8 mouse cellular contexts compared by ENCODE assay signal in the genomic region with DNA sequence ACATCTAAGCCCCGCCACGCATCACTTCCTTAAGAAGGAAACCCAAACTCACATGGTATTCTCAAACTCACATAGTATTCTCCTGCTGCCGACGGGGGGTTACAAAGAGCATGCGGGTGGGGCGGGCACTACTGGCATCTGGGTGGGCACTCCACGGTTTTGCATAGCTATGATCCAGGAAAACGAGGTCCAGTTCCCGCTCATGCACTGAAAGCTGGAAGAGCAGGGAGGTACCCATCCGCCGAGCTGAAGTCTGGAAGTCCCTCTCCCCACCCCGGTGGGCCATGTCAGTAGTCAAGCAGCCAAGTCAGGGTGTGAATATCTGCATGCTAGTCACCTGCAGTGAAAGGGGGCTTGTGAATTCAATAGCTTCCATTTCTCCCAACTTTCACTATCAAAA. TPM values are rescaled to one million over a fixed set of nuclear protein-coding genes. Genes with fewer than 3 reads are reported as not detected.
A peak's percentile ranks its signal among the peaks of the same experiment; 100 is the strongest.
DNase-seq lines count a peak whose midpoint lies in the region; ATAC-seq and TF ChIP-seq lines count a peak whose summit lies in the region.

No protein-coding gene starts in this region.

- ATAC-seq in intestine, postnatal 0 days = no peak

- H3K27me3 ChIP-seq in thymus, adult 2 months (ENCODE audit: control insufficient read depth, insufficient read depth, low read length) = no peaks in the 10 kb centered on the region
- H3K27me3 ChIP-seq in intestine, postnatal 0 days (replicated peaks; ENCODE audit: control insufficient read depth, insufficient read depth, low read length) = no peaks in the 10 kb centered on the region
- H3K27me3 ChIP-seq in myocyte (ENCODE audit: control insufficient read depth, insufficient read depth, insufficient read length) = no peaks in the 10 kb centered on the region

- peak; percentile 16 for DNase-seq in cerebellum, adult 9-11 months
- no peak for DNase-seq in cerebellum, adult 9-10 months
- peak; percentile 4 for DNase-seq in thymus, adult 2 months
- no peak for DNase-seq in thymus, postnatal 10 days (ENCODE audit: low spot score in 2 of 2)
- DNase-seq in left cerebral cortex, postnatal 36 days (ENCODE audit: low spot score in 2 of 2) = no peak
- DNase-seq in layer of hippocampus, adult 9-10 months (ENCODE audit: low spot score) = no peak

- H3K27ac ChIP-seq in thymus, adult 2 months (ENCODE audit: control insufficient read depth, insufficient read depth, low read length) = no peak overlapping the region
- no peak overlapping the region; the same call in 1 of the 2 replicates for H3K27ac ChIP-seq in intestine, postnatal 0 days (ENCODE audit: low read depth, low read length)

- H3ac ChIP-seq in myocyte (ENCODE audit: control insufficient read depth, insufficient read length) = no peak overlapping the region

- 49% methylated on average over 12 of the region's 12 CpGs for WGBS in thymus, adult 2 months
- 43% methylated on average over 12 of the region's 12 CpGs for WGBS in intestine, postnatal 0 days

- no peak for TF ChIP-seq POLR2A in thymus, adult 2 months (IDR thresholded peaks at IDR 0.05; ENCODE audit: control insufficient read depth, extremely low read depth, insufficient read depth, low read length, poor library complexity)
- TF ChIP-seq POLR2A in myocyte (IDR thresholded peaks at IDR 0.05; ENCODE audit: insufficient read length, low read depth) = no peak

- intact Hi-C loops in left cerebral cortex, postnatal 36 days (cut with DNase I) = loop anchor here (2.0 to 5.0 kb wide), 3 partner anchors 75 to 145 kb away; partner anchors contain the start of genes Cnnm3 and Cnnm4

- peak overlapping the region; percentile 70; the same call in 1 of the 2 replicates for H3K4me3 ChIP-seq in thymus, adult 2 months (ENCODE audit: control insufficient read depth, insufficient read depth, low read length)
- H3K4me3 ChIP-seq in intestine, postnatal 0 days (ENCODE audit: low read depth, low read length) = peak overlapping the region; percentile 73
- H3K4me3 ChIP-seq in myocyte = peak overlapping the region; percentile 58

- 0 out of 2 replicates have a peak overlapping the region, but pooled peaks have one; percentile 84 for H3K9ac ChIP-seq in intestine, postnatal 0 days (ENCODE audit: low read depth, low read length)

- no peaks in the 10 kb centered on the region for H3K9me3 ChIP-seq in intestine, postnatal 0 days (ENCODE audit: control insufficient read depth)

- peaks cover 60% of the 10 kb centered on the region for H3K79me2 ChIP-seq in myocyte (ENCODE audit: control insufficient read depth, insufficient read depth)

- peaks cover 11% of the 10 kb centered on the region for H3K4me1 ChIP-seq in thymus, adult 2 months (replicated peaks; ENCODE audit: control insufficient read depth, insufficient read depth, low read length)
- peaks cover 5% of the 10 kb centered on the region; the same call in 1 of the 2 replicates for H3K4me1 ChIP-seq in intestine, postnatal 0 days (replicated peaks; ENCODE audit: control insufficient read depth, insufficient read depth, low read length)

- H3K4me2 ChIP-seq in intestine, postnatal 0 days (replicated peaks; ENCODE audit: low read depth) = peak overlapping the region; percentile 64
- H3K4me2 ChIP-seq in myocyte (ENCODE audit: low read depth) = peak overlapping the region; percentile 67

- peaks cover 23% of the 10 kb centered on the region for H3K36me3 ChIP-seq in thymus, adult 2 months (ENCODE audit: control insufficient read depth, insufficient read depth, low read length)
- peaks cover 29% of the 10 kb centered on the region for H3K36me3 ChIP-seq in intestine, postnatal 0 days (ENCODE audit: control insufficient read depth, insufficient read depth)
- H3K36me3 ChIP-seq in myocyte (ENCODE audit: control insufficient read depth, insufficient read depth) = peaks cover 17% of the 10 kb centered on the region

- no peak for TF ChIP-seq CTCF in thymus, adult 2 months (IDR thresholded peaks at IDR 0.05; ENCODE audit: borderline replicate concordance, control insufficient read depth, extremely low read depth, insufficient read depth, low read length, poor library complexity)
- TF ChIP-seq CTCF in intestine, postnatal 0 days (IDR thresholded peaks at IDR 0.05; ENCODE audit: low read depth) = no peak

TF ChIP-seq in myocyte, 11 proteins besides CTCF, POLR2A, EP300 and RAD21:
- TF ChIP-seq MAX (IDR thresholded peaks at IDR 0.05; ENCODE audit: low read depth) = no peak
- TF ChIP-seq E2F4 (IDR thresholded peaks at IDR 0.05; ENCODE audit: insufficient read depth) = no peak
- no peak for TF ChIP-seq USF1 (IDR thresholded peaks at IDR 0.05; ENCODE audit: low read depth)
- no peak for TF ChIP-seq TCF3 (IDR thresholded peaks at IDR 0.05; ENCODE audit: insufficient read length, low read depth)
- no peak for TF ChIP-seq POLR2AphosphoS2 (IDR thresholded peaks at IDR 0.05; ENCODE audit: insufficient read length, low read depth)
- no peak for TF ChIP-seq CEBPB (IDR thresholded peaks at IDR 0.05; ENCODE audit: insufficient read depth, poor library complexity, severe bottlenecking)
- TF ChIP-seq REST (IDR thresholded peaks at IDR 0.05; ENCODE audit: insufficient read depth, insufficient read length) = no peak
- no peak for TF ChIP-seq MYOD1 (IDR thresholded peaks at IDR 0.05; ENCODE audit: control insufficient read depth in 1 of 3, insufficient read length in 2 of 3, low read depth in 2 of 3)
- TF ChIP-seq MYOG (IDR thresholded peaks at IDR 0.05; ENCODE audit: control insufficient read depth in 1 of 3, insufficient read depth in 1 of 3, insufficient read length in 2 of 3, low read depth in 2 of 3) = no peak
- TF ChIP-seq TCF12 (IDR thresholded peaks at IDR 0.05; ENCODE audit: insufficient read depth, poor library complexity, severe bottlenecking) = no peak
- no peak for TF ChIP-seq SRF (IDR thresholded peaks at IDR 0.05; ENCODE audit: control insufficient read depth, insufficient read length, low read depth)

RNA-seq across cellular contexts. Expression of gene Kansl3, which starts 1.3 kb away (rescaled TPM):
- polyA plus RNA-seq in thymus, adult 2 months (2012; rRNA removed) = 96.5 and 103 TPM in 2 replicates
- polyA plus RNA-seq in intestine, postnatal 0 days (2015; fragmentation: Nextera tagmentation; extraction: Ambion mirVana) = 18.6 and 19.1 TPM in 2 replicates
- polyA plus RNA-seq in myocyte (2012; fragmentation: generic; extraction: Trizol) = 35.7 TPM
- total RNA-seq in left cerebral cortex, postnatal 36 days (2021) = 10 to 100 TPM; 53.5 to 65.2 TPM

RNA-seq across cellular contexts. Expression of gene Fer1l5, which starts 4.4 kb away (rescaled TPM):
- polyA plus RNA-seq in thymus, adult 2 months (2012; rRNA removed) = 0.04 and 0.08 TPM in 2 replicates
- polyA plus RNA-seq in intestine, postnatal 0 days (2015; fragmentation: Nextera tagmentation; extraction: Ambion mirVana) = 0.13 and 0.17 TPM in 2 replicates
- 0.59 TPM for polyA plus RNA-seq in myocyte (2012; fragmentation: generic; extraction: Trizol)
- not detected for total RNA-seq in left cerebral cortex, postnatal 36 days (2021)

Comparison
In these comparisons a context has a peak if more than half of its experiments do, and no peak if none do; other contexts are left out.
1. DNase-seq: peak in cerebellum, adult 9-11 months (single experiment) and thymus, adult 2 months (single experiment); none in cerebellum, adult 9-10 months (single experiment), thymus, postnatal 10 days (0 of 2), left cerebral cortex, postnatal 36 days (0 of 2) and layer of hippocampus, adult 9-10 months (single experiment).
2. Peak in every context shown above with its lines, with median percentiles within 50 percentile points of each other: H3K4me3 ChIP-seq.